Comparison of ENCODE assay signal across 25 mouse cellular contexts in the genomic region with DNA sequence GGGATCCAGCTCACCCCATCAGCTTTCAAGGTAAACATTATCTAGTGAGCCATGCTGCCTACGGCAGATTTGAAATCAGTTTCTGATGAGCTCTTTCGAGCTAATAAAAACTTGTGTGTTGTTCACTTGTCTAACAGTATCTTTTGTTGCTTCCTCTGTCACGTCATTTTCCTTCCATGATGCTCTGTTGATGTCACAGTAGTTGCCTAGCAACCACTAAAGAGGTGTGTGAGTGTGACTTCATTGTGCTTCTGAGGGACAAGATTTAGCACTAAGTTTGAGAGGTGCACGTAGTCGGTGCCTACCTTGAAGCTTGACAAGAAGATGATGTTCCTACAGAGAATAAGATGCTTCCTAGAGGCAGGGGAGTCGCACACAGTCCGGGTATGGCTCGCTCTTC.
"Had no signal": no experiment of that assay in that cellular context is flagged by ENCODE, and none has a peak within 500 bp of the region (broad histone marks: within the 10 kb centered on the region; RNA-seq: fewer than 3 reads in every experiment).

No protein-coding gene starts in this region.

- ATAC-seq: hindbrain, embryonic 16.5 days; intestine, embryonic 16.5 days had no signal

- H3K4me1 ChIP-seq: heart, embryonic 10.5 days; hindbrain, embryonic 10.5 days; hindbrain, embryonic 12.5 days; kidney, embryonic 15.5 days; limb, embryonic 10.5 days; limb, embryonic 12.5 days had no signal

- H3K27me3 ChIP-seq: heart, embryonic 12.5 days; hindbrain, embryonic 12.5 days; kidney, embryonic 15.5 days; limb, embryonic 12.5 days had no signal

- H3K9ac ChIP-seq: heart, embryonic 12.5 days; hindbrain, embryonic 12.5 days; hindbrain, embryonic 14.5 days; kidney, embryonic 15.5 days; limb, embryonic 12.5 days had no signal

- H3K4me3 ChIP-seq: heart, embryonic 10.5 days; heart, embryonic 12.5 days; hindbrain, embryonic 10.5 days; hindbrain, embryonic 12.5 days; kidney, embryonic 15.5 days; left cerebral cortex, adult 2 months; limb, embryonic 10.5 days; limb, embryonic 12.5 days had no signal

- H3K27ac ChIP-seq: heart, embryonic 10.5 days; hindbrain, embryonic 10.5 days; hindbrain, embryonic 12.5 days; hindbrain, embryonic 14.5 days; kidney, embryonic 15.5 days; kidney, postnatal 0 days; left cerebral cortex, adult 2 months; limb, embryonic 10.5 days; limb, embryonic 12.5 days had no signal

- H3K4me2 ChIP-seq: heart, embryonic 12.5 days; hindbrain, embryonic 12.5 days; hindbrain, embryonic 14.5 days; kidney, embryonic 15.5 days; limb, embryonic 12.5 days; liver, embryonic 11.5 days had no signal

- DNase-seq: gastrocnemius, postnatal 14 days; gastrocnemius, postnatal 36 days; heart, adult 11 months; heart, postnatal 10 days; heart, postnatal 4 days; kidney, adult 11 months; kidney, adult 2 months; kidney, adult 9 months; kidney, postnatal 14 days; kidney, postnatal 36 days; layer of hippocampus, adult 9-11 months; liver had no signal

- H3K9me3 ChIP-seq: heart, embryonic 10.5 days; heart, embryonic 12.5 days; hindbrain, embryonic 10.5 days; hindbrain, embryonic 12.5 days; kidney, embryonic 15.5 days; limb, embryonic 10.5 days; limb, embryonic 12.5 days had no signal
